In the genomic region with DNA sequence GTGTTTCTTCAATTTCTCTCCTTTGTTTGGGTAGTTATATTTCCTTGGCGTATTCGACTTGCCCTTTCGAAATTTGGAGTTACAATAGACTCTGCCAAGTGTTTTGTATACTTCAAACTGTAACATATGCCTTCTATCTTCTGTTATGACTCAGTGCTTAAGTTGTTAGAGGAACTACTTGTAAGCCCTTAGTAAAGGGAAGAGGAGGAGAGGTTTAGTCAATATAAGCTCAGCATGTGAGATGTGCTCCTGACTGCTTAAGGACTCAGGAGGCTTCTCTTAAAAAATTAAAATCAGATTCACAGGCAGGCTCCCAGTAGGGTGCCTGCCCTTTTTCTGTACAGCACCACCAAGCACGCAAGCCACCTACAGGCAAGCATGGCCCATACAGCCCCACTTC, we compare ENCODE assay signal across 18 mouse cellular contexts.
"Had no signal": no experiment of that assay in that cellular context is flagged by ENCODE, and none has a peak within 500 bp of the region (broad histone marks: within the 10 kb centered on the region; RNA-seq: fewer than 3 reads in every experiment).

No protein-coding gene starts in this region.

- ATAC-seq: liver, embryonic 12.5 days; midbrain, embryonic 16.5 days had no signal

- H3K4me2 ChIP-seq: liver, embryonic 12.5 days; lung, embryonic 15.5 days; midbrain, embryonic 12.5 days; neural tube, embryonic 12.5 days; stomach, embryonic 15.5 days had no signal

- DNase-seq: lung, adult 2 months; lung, postnatal 14 days; lung, postnatal 4 days; midbrain, embryonic 14.5 days; right cerebral cortex, postnatal 14 days; thymus, adult 2 months; thymus, postnatal 14 days; thymus, postnatal 36 days had no signal

- H3K9me3 ChIP-seq: liver, embryonic 12.5 days; lung, embryonic 15.5 days; midbrain, embryonic 10.5 days; midbrain, embryonic 12.5 days; neural tube, embryonic 12.5 days; stomach, embryonic 15.5 days had no signal

- H3K4me3 ChIP-seq: liver, embryonic 12.5 days; lung, embryonic 15.5 days; midbrain, embryonic 10.5 days; midbrain, embryonic 12.5 days; myocyte; neural tube, embryonic 12.5 days; stomach, embryonic 15.5 days had no signal

- H3K9ac ChIP-seq: liver, embryonic 12.5 days; liver, embryonic 14.5 days; lung, embryonic 15.5 days; midbrain, embryonic 12.5 days; neural tube, embryonic 12.5 days; stomach, embryonic 15.5 days had no signal

- H3K36me3 ChIP-seq: liver, embryonic 12.5 days; lung, embryonic 15.5 days; midbrain, embryonic 10.5 days; midbrain, embryonic 12.5 days; neural tube, embryonic 12.5 days; stomach, embryonic 15.5 days had no signal

- H3K27ac ChIP-seq: liver, embryonic 12.5 days; liver, embryonic 14.5 days; lung, embryonic 15.5 days; midbrain, embryonic 10.5 days; midbrain, embryonic 12.5 days; neural tube, embryonic 12.5 days; stomach, embryonic 15.5 days; stomach, postnatal 0 days had no signal

- H3K4me1 ChIP-seq: liver, embryonic 12.5 days; lung, embryonic 15.5 days; midbrain, embryonic 10.5 days; midbrain, embryonic 12.5 days; neural tube, embryonic 12.5 days; stomach, embryonic 15.5 days had no signal

- H3K27me3 ChIP-seq: liver, embryonic 12.5 days; lung, embryonic 15.5 days; midbrain, embryonic 12.5 days; neural tube, embryonic 12.5 days; stomach, embryonic 15.5 days had no signal
